Mouse (Mus musculus) monocyte, adult 5-6 weeks (primary cell): ENCODE measurements around the gene Rab3d. TPM values are rescaled to one million over a fixed set of nuclear protein-coding genes. Genes with fewer than 3 reads are reported as not detected.

Source experiments
- ATAC-seq: fragments of 153-309, 156-312 bp; replicated peaks from 2 replicates; pipeline ENCODE4 v1.8.0; 2017; ENCODE audit warnings: mild to moderate bottlenecking; ENCODE audit not compliant: low TSS enrichment, insufficient number of reproducible peaks, severe bottlenecking, poor library complexity, low FRiP score
- total RNA-seq: library from RNA; stranded (forward); fragments of 200-1000, 200-491, 200-594 nt; gene quantifications from 3 replicates; pipeline ENCODE4 v1.2.3, GENCODE M21; 2017

Gene Rab3d
- total RNA-seq, 1 experiment from 2014 or later: 8.4 TPM

DNA sequence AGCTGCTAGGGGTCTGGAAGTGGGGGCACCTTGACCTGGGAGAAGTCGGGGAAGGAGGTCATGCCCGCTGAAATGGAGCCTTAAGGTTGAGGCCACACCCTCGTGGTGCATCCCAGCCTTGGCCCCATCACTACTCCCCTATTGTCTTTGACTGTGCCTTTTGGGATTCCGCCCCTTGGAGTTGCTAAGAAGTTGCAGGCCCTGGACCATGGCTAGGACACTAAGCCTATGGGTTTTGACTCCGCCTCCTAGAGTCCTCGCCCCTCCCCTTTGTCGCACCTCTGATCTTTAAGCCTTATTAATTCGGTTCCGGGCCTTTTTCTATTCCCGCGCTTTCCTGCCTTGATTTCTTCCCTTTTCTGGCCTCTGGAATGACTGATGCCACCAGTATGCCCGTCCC lies 25.6 kb upstream of the Rab3d start:
- ATAC-seq: no peak

- ATAC-seq: no peak
Observed at GRCm38 (mm10) chr9:21943046-21943445, 25.1 kb upstream of the Rab3d start.

GRCm38 (mm10) chr9:21938234-21938855 lies 20.4 kb upstream of the Rab3d start:
- no peak for ATAC-seq

DNA sequence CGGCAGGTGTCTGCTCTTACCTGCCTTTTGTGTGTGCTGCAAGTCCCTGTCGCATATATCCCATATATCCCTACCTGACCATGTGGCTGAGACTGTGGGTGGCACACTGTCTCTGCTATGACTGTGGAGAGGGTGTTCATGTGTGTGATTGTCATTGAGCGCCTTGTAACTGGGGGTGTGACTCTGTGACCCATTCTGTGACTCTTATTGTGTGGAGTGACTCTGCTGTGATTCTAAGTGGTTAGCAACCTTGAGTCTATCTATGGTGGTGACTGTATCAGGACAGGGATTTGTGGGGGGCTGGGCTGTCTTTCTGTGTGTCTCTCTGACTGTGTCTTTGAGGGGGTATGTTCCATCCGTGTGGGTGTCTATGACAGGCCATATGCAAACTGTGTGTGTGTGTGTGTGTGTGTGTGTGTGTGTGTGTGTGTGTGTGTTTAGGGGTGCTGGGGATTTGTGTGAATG lies 19.8 kb upstream of the Rab3d start:
- no peak for ATAC-seq

DNA sequence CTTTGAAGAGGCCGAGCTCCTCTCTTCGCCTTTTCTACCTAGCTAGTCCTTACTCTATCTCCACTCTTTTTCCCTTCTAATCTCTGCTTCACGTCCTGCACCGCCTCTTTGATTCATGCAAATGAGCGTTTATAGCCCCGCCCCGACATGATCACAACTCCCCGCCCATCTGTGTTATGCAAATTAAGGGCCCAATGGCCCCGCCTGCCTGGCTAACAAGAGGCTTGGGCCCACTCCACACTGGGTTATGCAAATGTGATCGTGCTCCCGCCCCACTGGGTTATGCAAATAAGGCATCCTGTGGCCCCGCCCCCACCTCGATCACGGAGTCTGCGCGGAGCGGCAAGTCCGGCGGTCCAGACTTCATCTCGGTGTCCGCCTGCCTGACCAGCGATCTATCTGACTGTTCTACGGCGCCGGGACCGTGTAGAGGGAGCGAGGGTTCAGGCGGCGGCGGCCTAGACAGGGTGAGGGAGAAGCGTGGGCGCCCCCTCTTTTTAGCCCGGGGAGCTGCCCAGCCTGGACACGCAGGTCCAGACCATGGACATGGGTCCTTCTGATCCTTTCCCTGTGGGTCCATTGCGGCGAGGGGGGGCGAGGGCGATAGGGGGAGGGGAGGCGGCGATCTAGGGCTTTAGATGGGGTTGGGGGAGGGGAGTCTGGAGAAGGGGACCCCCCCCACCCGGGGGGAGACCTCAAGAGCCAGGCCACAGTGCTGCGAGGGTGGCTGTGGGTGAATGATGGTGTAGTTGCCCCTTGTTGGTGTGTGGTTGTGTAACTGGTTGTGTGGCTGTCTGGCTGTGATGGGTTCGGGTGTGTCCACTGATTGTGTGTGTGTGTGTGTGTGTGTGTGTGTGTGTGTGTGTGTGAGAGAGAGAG lies 18.9 kb upstream of the Rab3d start, which contains the start of gene Plppr2:
Gene Plppr2, plus strand, starts transcription at position 342 of the 879 bp plus-strand sequence.
- peak; percentile 77 for ATAC-seq

DNA sequence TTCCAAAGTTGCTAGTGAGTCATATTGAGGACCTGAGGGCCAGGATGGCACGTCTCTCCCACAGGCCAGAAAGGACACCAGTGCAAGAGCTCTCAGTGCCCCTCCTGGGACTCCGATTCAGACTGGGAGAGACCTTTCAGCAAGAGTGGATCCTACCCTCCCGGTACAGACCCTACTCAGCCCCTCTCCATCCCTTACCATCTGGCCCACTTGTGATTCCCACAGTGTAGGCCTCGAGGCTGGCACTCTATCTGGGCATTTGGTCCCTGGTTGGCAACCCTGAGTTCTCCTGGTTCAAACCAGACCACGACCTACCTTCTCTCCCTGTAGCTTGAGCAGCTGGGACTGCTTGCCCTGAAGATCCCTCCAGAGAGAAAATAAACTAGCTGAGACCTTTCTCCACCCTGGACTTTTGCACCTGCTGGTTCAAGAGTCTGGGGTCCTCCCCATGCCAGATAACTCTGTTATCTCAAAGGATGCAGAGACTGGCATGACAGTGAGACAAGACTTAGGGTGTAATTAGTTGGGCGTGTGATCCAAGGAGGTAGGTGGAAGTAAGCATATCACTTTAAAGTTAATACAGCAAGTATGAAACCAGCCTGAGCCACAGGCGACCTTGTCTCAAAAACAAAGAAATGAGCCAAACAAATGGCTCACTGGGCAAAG lies 17.6 kb upstream of the Rab3d start:
- no peak for ATAC-seq

DNA sequence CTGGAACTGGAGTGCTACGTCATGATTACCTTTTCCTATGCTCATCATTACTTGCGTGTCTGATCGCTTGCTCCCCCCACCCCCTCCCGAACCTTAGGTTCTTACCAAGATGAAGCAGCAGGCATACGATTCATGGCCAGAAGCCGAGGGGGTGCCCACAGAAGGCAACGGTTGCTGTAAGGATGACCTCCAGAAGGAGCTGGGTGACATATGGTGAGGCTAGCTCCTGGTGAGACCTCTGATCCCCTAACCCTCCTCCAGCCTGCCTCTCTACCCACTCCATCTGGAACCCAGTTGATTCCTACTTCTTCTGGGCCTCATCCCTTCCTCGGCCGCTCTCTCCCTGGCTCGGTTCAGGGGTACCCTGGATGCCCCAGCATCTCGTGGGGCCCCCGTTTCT lies 16.0 kb upstream of the Rab3d start:
- no peak for ATAC-seq

GRCm38 (mm10) chr9:21932445-21933137 lies 14.6 kb upstream of the Rab3d start:
- no peak for ATAC-seq

- ATAC-seq: no peak
Observed at GRCm38 (mm10) chr9:21932006-21932405, 14.0 kb upstream of the Rab3d start.

DNA sequence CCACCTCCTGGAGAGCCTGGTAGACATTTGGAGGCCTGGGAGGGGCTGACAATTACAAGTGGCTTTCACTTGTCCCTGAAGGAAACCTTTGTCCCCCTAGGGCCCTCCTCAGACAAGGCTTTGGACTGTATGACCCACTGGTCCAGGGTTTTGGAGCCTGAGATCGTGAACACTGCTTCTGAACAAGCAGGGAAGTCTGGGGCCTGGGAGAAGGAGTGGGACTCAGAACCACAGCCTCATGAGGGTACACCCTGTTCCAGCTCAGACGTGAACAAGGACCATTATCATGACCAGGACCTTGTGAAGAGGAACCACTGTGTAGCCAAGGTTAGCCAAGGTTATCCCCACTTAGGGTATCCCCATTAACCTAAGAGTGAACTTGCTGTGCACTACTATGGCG lies 11.2 kb upstream of the Rab3d start:
- no peak for ATAC-seq

DNA sequence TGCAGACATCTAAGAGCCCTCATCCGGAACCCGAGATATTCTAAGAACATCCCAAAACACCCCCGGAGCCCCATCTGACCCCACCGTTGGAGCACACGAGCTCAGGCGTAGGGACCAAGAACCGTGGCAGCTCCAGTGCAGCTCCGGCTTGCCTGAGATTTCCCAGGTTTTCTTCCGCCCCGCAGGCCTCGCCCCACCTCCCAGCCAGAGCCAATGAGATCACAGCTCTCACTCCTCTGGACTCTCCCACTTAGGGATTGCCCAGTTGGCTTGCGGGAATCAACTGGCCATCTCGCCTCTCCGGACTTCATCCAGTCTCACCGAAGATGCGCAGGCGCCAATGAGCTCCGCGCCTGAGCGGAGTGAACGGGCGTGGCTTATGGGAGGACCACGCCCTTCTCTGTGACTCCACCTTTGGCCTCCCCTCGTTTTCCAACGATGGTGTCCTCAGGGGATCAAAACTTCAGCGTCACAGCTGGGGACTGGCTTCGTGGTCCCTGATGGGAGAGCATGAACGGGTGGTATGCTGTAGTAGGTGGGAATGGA lies 9.3 kb upstream of the Rab3d start, which contains the start of the genes Ccdc159 and Tmem205:
Gene Ccdc159, plus strand, starts transcription at position 264 of the 546 bp plus-strand sequence.
Gene Tmem205, minus strand, starts transcription at position 349 of the 546 bp plus-strand sequence.
- peak; percentile 77 for ATAC-seq

GRCm38 (mm10) chr9:21926784-21927183 lies 8.8 kb upstream of the Rab3d start:
- ATAC-seq: 0 out of 2 replicates have a peak, but pooled peaks have one; percentile 25

GRCm38 (mm10) chr9:21926155-21926554 lies 8.2 kb upstream of the Rab3d start:
- no peak for ATAC-seq

DNA sequence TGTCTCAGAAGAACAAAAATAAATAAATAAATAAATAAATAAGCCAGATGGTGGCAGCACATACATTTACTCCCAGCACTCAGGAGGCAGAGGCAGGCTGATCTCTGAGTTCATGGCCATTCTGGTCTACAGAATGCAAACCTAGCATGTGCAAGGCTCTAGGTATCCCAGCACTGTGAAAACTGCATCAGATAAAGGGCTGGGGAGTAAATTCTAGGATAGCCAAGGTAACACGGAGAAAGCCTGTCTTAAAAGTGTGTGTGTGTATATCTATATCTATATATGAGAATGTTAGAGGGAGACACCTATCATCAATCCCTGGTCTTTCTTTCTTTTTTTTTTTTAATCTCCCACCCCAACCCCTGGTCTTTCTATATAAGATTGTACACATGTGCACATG lies 7.5 kb upstream of the Rab3d start:
- no peak for ATAC-seq

- ATAC-seq: no peak
Observed at GRCm38 (mm10) chr9:21925034-21925433, 7.0 kb upstream of the Rab3d start.

DNA sequence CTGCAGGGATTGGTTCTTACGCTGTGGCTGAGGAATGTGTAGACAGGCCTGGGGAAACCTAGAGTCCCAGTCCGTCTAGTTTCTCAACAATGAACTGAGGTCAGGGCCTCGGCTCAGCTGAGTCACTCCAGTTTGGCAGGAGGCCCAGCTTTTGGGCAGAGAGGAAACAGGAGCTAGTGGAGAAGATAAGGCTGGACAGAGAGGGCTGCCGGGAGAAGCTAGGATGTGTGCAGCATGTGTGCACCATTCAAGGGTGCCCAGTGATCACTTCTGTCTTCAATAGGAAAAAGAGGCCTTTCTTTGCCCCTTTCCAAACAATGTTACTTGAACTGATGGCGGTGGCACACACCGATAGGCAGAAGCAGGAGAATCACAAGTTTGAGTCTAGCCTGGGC lies 6.1 kb upstream of the Rab3d start:
- ATAC-seq: peak; percentile 50; the same call in 1 of the 2 replicates

DNA sequence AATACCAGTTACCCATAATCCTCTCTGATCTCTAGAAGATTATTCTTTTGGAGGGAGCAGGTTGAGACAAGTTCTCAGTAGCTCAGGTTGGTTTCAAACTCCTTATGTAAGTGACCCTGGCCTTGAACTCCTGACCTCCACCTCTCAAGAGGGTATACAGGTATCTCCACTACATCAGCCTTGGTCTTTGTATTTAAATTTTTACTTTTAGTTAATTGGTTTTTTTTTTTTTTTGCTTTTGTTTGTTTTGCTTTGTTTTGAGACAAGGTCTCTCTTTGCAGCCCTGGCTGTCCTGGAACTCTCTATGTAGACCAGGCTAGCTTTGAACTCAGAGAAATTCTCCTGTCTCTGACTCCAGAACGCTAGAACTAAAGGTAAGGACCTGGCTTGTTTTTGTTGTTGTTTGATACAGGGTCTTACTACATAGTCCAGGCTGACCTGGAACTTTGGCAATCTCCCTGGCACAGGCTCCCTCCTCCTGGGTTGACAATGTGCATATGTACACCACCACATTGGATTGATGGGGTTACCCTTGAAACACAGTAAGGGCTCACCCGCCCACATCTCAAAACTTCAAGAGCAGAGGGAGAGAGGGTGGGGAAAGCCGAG lies 5.6 kb upstream of the Rab3d start:
- no peak for ATAC-seq

GRCm38 (mm10) chr9:21923036-21923435 lies 5.0 kb upstream of the Rab3d start:
- no peak for ATAC-seq
